Mouse (Mus musculus) E14TG2a.4 (cell line): ENCODE measurements around the gene Il4ra.

Experiments
- H3K27me3 ChIP-seq: 2 replicates; pipeline ENCODE4 v1.6.1; 2014; ENCODE audit warnings: low read length, control low read depth; ENCODE audit not compliant: insufficient read depth
- H3K36me3 ChIP-seq: 2 replicates; pipeline ENCODE4 v1.6.1; 2014; ENCODE audit warnings: low read length, control low read depth; ENCODE audit not compliant: insufficient read depth
- H3K4me1 ChIP-seq: replicated peaks from 2 replicates; pipeline ENCODE4 v1.6.1; 2014; ENCODE audit warnings: low read depth, low read length, control low read depth
- H3K4me3 ChIP-seq: replicated peaks from 2 replicates; pipeline ENCODE4 v1.5.1; 2014; ENCODE audit warnings: mild to moderate bottlenecking, low read length
- H3K9me3 ChIP-seq: 2 replicates; pipeline ENCODE4 v1.6.1; 2014; ENCODE audit warnings: low read length, control low read depth
- CTCF ChIP-seq: conservative IDR thresholded peaks from 2 replicates; pipeline ENCODE4 v1.5.1; 2014; ENCODE audit warnings: low read length
- NANOG ChIP-seq: IDR thresholded peaks from 2 replicates; pipeline ENCODE4 v1.6.1; 2014; ENCODE audit warnings: borderline replicate concordance, low read length, mixed read lengths
- POU5F1 ChIP-seq: IDR thresholded peaks from 2 replicates; pipeline ENCODE4 v1.6.1; 2014; ENCODE audit warnings: low read length, borderline replicate concordance

Il4ra gene

DNA sequence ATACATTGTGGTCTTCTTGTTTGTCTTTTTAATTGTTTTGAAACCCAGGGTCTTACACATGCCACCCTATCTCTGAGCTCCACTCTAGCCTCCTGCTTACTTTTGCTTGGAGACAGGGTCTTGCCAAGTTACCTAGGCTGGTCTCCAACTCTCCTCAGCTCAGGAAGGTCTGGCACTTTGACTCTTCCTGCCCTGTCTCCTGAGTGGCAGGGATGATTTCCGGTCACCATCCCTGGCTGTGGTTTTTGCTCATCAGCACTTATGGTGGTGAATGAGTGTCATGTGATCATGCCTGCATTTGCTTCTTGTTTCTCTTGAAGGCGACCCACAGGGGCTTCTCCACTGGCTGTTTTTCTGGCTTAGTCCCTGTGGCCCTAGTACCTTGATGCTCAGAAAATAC lies 21.9 kb downstream of the Il4ra start:
- peaks cover 25% of the 10 kb centered on the region; the same call in 1 of the 2 replicates for H3K27me3 ChIP-seq
- H3K9me3 ChIP-seq, result no peaks in the 10 kb centered on the region
- H3K36me3 ChIP-seq, result no peaks in the 10 kb centered on the region
- no peaks in the 10 kb centered on the region for H3K4me1 ChIP-seq
- TF ChIP-seq POU5F1 (no peak), NANOG (no peak), CTCF (no peak)
- no peak overlapping the region for H3K4me3 ChIP-seq

- TF ChIP-seq POU5F1 (no peak), NANOG (no peak), CTCF (no peak)
- Histone ChIP-seq H3K4me1 (no peaks in the 10 kb centered on the region), H3K9me3 (no peaks in the 10 kb centered on the region), H3K4me3 (no peak overlapping the region), H3K36me3 (no peaks in the 10 kb centered on the region), H3K27me3 (peaks cover 29% of the 10 kb centered on the region; the same call in 1 of the 2 replicates)
Observed at GRCm38 (mm10) chr7:125574832-125575231, 22.9 kb downstream of the Il4ra start.

DNA sequence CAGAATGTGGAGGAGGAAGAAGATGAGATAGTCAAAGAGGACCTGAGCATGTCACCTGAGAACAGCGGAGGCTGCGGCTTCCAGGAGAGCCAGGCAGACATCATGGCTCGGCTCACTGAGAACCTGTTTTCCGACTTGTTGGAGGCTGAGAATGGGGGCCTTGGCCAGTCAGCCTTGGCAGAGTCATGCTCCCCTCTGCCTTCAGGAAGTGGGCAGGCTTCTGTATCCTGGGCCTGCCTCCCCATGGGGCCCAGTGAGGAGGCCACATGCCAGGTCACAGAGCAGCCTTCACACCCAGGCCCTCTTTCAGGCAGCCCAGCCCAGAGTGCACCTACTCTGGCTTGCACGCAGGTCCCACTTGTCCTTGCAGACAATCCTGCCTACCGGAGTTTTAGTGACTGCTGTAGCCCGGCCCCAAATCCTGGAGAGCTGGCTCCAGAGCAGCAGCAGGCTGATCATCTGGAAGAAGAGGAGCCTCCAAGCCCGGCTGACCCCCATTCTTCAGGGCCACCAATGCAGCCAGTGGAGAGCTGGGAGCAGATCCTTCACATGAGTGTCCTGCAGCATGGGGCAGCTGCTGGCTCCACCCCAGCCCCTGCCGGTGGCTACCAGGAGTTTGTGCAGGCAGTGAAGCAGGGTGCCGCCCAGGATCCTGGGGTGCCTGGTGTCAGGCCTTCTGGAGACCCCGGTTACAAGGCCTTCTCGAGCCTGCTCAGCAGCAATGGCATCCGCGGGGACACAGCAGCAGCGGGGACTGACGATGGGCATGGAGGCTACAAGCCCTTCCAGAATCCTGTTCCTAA lies 24.0 kb downstream of the Il4ra start:
- TF ChIP-seq CTCF (no peak), NANOG (no peak), POU5F1 (no peak)
- Histone ChIP-seq H3K9me3 (no peaks in the 10 kb centered on the region), H3K4me1 (no peaks in the 10 kb centered on the region), H3K4me3 (no peak overlapping the region), H3K27me3 (peaks cover 31% of the 10 kb centered on the region; the same call in 1 of the 2 replicates), H3K36me3 (no peaks in the 10 kb centered on the region)

DNA sequence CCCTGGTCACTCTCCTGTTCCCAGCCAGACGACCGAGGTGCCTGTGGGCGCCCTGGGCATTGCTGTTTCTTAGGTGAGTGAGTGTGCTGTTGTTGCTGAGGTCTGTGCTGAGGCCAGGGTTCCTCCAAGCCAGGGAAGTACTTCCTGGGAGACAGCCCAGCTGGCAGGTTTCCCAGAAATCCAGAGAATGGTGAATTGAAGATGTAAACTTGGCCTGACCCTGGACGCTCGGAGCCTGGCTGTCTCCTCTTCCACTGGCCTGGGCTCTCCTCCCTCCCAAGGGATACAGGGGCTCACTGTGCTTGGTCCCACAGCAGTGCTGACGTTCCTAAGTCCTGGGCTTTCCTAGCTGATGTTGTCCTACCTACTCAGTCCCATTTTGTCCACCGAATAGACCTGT lies 25.1 kb downstream of the Il4ra start:
- Histone ChIP-seq H3K27me3 (peaks cover 31% of the 10 kb centered on the region; the same call in 1 of the 2 replicates), H3K36me3 (no peaks in the 10 kb centered on the region), H3K4me1 (no peaks in the 10 kb centered on the region), H3K4me3 (no peak overlapping the region), H3K9me3 (no peaks in the 10 kb centered on the region)
- no peak for TF ChIP-seq CTCF
- TF ChIP-seq POU5F1, result no peak
- TF ChIP-seq NANOG, result no peak

DNA sequence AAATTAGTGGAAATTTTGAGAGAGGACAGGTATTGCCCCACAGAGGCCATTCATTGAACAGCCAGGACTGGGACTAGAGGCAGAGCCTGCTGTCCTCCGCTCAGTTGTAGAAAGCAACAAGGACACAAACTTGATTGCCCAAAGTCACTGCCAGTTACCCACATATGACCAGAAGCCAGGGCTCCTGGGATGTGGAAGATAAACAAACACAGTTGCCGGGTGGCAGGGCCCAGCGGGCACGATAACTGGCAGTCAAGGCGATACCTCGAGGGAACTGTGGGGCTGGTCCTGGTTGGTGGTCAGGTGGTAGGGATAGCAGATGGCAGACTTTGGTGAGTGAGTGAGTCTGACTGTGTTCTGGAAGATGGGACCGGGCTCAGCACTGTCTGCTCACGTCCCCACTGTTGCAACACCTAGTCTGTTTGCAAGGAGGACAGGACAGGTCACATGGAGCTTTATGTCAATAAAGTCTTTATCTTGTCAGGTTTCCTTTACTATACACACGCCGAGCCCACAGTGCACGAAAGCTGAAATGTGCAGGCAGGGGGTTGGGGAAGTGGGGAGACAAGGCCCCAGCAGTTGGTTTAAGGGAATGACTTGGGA lies 25.7 kb downstream of the Il4ra start:
- peaks cover 28% of the 10 kb centered on the region; the same call in 1 of the 2 replicates for H3K27me3 ChIP-seq
- H3K4me3 ChIP-seq, result no peak overlapping the region
- H3K4me1 ChIP-seq, result no peaks in the 10 kb centered on the region
- no peaks in the 10 kb centered on the region for H3K9me3 ChIP-seq
- no peaks in the 10 kb centered on the region for H3K36me3 ChIP-seq
- no peak for TF ChIP-seq NANOG
- no peak for TF ChIP-seq CTCF
- no peak for TF ChIP-seq POU5F1

DNA sequence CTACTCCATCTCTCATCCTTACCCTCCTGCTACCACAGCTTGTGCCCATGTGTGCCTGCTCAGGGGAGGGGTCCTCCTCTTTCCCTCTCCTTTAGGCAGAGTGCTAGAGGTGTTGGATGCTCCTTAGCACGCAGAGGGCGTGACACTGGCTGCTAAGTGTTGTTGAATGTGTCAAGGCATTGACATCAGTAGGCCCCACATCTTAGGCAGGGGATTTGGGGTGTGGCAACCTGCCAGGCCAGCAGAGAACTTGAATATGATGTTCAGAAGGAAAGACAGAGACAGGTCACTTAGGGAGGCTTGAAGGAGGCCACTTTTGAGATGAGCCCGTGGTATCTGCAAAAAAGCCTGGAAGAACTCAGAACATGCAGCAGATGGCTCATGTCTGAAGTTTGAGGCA lies 26.2 kb downstream of the Il4ra start:
- Histone ChIP-seq H3K36me3 (no peaks in the 10 kb centered on the region), H3K9me3 (no peaks in the 10 kb centered on the region), H3K27me3 (peaks cover 28% of the 10 kb centered on the region; the same call in 1 of the 2 replicates), H3K4me3 (no peak overlapping the region), H3K4me1 (no peaks in the 10 kb centered on the region)
- no peak for TF ChIP-seq POU5F1
- TF ChIP-seq CTCF, result no peak
- TF ChIP-seq NANOG, result no peak

DNA sequence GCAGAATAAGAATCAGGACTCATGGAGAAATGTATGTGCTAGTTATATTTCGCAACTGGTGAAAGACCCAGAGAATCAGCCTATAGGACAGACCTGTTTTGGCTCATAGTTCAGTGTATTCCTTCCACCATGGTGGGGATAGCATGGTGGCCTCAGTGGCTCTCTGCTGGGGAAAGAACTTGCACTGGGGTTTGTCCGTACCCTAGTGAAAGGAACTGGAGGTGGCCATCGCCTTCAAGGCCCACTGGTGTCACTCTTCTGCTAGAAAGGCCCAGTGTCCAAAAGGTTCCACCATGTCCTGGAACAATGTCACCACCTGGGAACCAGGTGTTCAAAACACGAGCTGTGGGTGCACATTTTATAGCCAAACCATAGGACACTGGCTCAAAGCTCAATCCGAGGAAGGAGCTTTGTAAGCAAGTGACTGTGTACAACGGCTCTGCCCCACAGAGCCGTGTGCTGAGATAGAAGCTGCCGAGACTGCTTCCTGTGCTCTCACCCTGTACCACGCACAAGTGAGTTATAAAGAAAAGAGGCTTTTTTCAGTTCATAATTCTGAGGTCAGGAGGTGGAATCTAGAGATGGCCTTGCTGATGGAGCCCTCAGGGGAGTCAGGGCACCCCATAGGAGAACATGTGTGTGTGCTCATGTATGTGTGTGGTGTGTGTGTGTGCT lies 27.8 kb downstream of the Il4ra start:
- Histone ChIP-seq H3K36me3 (no peaks in the 10 kb centered on the region), H3K9me3 (no peaks in the 10 kb centered on the region), H3K27me3 (peaks cover 16% of the 10 kb centered on the region; the same call in 1 of the 2 replicates), H3K4me1 (no peaks in the 10 kb centered on the region), H3K4me3 (no peak overlapping the region)
- TF ChIP-seq CTCF (no peak), NANOG (no peak), POU5F1 (no peak)

DNA sequence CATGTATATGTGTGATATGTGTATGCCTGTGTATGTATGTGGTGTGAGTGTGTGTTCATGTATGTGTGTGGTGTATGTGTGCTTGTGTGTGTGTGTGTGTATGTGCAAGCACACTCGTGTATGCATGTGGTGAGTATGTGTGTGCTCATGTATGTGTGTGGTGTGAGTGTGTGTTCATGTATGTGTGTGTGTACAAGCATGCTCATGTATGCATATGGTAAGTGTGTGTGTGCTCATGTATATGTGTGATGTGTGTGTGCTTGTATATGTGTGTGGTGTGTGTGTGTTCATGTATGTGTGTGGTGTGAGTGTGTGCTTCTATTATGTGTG lies 28.3 kb downstream of the Il4ra start:
- Histone ChIP-seq H3K4me1 (no peaks in the 10 kb centered on the region), H3K4me3 (no peak overlapping the region), H3K9me3 (no peaks in the 10 kb centered on the region), H3K36me3 (no peaks in the 10 kb centered on the region), H3K27me3 (peaks cover 16% of the 10 kb centered on the region; the same call in 1 of the 2 replicates)
- no peak for TF ChIP-seq POU5F1
- TF ChIP-seq NANOG, result no peak
- TF ChIP-seq CTCF, result no peak

DNA sequence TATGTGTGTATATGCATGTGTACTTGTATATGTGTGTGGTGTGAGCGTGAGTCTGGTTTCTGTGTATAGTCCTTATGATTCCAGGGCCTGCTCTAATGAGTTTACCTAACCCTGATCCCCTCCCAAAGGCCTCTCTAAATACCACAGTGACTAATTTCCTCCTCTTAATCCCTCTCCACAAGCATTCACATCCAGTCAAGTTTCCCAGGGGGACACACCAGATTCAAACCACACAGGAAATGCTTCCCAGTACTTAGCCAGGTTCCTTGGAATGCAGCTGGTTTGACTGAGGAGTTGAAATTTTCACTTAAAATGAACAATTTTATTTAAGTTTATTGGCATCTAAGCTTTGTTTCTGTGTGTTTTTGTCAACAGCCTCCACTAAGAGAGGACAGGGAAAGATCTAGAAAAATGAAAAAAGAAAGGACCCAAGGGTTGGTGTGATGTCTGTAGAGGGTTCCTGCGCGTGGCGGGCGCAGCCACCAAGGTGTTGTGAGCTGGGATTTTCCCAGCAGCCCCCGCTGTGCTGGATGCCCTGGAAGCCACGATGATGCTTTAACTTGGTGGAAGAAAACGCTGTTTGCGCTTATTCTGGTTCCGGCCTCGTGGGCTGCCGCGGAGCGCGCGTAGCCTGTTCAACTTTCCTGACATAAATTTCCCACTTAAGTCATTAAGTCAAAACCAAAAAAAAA lies 28.9 kb downstream of the Il4ra start:
- no peaks in the 10 kb centered on the region for H3K9me3 ChIP-seq
- H3K4me1 ChIP-seq, result no peaks in the 10 kb centered on the region
- no peaks in the 10 kb centered on the region for H3K36me3 ChIP-seq
- peaks cover 14% of the 10 kb centered on the region; the same call in 1 of the 2 replicates for H3K27me3 ChIP-seq
- no peak for TF ChIP-seq POU5F1
- peak overlapping the region; percentile 68 for H3K4me3 ChIP-seq
